Mouse (Mus musculus): ENCODE results near the gene Gm45717. TPM values are rescaled to one million over a fixed set of nuclear protein-coding genes. Genes with fewer than 3 reads are reported as not detected.

The Gm45717 gene
- polyA plus RNA-seq, 1 experiment from 2014 or later = 0.46 TPM

GRCm38 (mm10) chr7:140900220-140900619 is 55.5 kb downstream of the Gm45717 start, which contains the start of gene Cox8b:
Cox8b (minus strand) TSS chr7:140900446.
- no peaks in the 10 kb centered on the region for H3K27me3 ChIP-seq (ENCODE audit: control insufficient read depth, insufficient read depth, low read length)
- peak within 1 kb of the TSS; percentile 39 for H3K4me2 ChIP-seq
- peak within 1 kb of the TSS; percentile 8; the same call in 1 of the 2 replicates for H3K4me3 ChIP-seq (ENCODE audit: low read depth, low read length)
- peaks cover 12% of the 10 kb centered on the region for H3K36me3 ChIP-seq (ENCODE audit: control insufficient read depth, insufficient read depth, low read length)
- H3K4me1 ChIP-seq (ENCODE audit: control insufficient read depth, insufficient read depth, low read length) = peaks cover 7% of the 10 kb centered on the region; the same call in 1 of the 2 replicates
- peak within 1 kb of the TSS; percentile 60; the same call in 1 of the 2 replicates for H3K9ac ChIP-seq (ENCODE audit: low read depth, low read length)
- 54% methylated on average over 10 of the region's 10 CpGs for WGBS (ENCODE audit: insufficient replicate concordance)
- no peak for ATAC-seq (replicated peaks; ENCODE audit: insufficient number of reproducible peaks, low FRiP score, low TSS enrichment)
- H3K27ac ChIP-seq (ENCODE audit: low read depth, low read length) = peak within 1 kb of the TSS; percentile 62
- H3K9me3 ChIP-seq (replicated peaks; ENCODE audit: control insufficient read depth, low read length) = no peaks in the 10 kb centered on the region

Other genes with a start within 250 kb of the Gm45717 start
- not detected in 2 replicates for gene Cyp2e1, start 192.2 kb downstream of the Gm45717 start, polyA plus RNA-seq (2014; fragmentation: Nextera tagmentation; extraction: Ambion mirVana)
- 0.25 and 0.70 TPM in 2 replicates for gene Syce1, start 168.1 kb downstream of the Gm45717 start, polyA plus RNA-seq (2014; fragmentation: Nextera tagmentation; extraction: Ambion mirVana)
- 0.93 and 1.0 TPM in 2 replicates for gene Zfp941, start 133.8 kb downstream of the Gm45717 start, polyA plus RNA-seq (2014; fragmentation: Nextera tagmentation; extraction: Ambion mirVana)
- not detected in 2 replicates for gene Urah, start 120.9 kb downstream of the Gm45717 start, polyA plus RNA-seq (2014; fragmentation: Nextera tagmentation; extraction: Ambion mirVana)
- gene Scgb1c1, start 110.4 kb downstream of the Gm45717 start, polyA plus RNA-seq (2014; fragmentation: Nextera tagmentation; extraction: Ambion mirVana) = not detected in 2 replicates
- gene Odf3, start 108.1 kb downstream of the Gm45717 start, polyA plus RNA-seq (2014; fragmentation: Nextera tagmentation; extraction: Ambion mirVana) = not detected in 2 replicates
- gene Gm45785, start 99.6 kb downstream of the Gm45717 start, polyA plus RNA-seq (2014; fragmentation: Nextera tagmentation; extraction: Ambion mirVana) = not detected in 2 replicates
- gene Ric8a, start 99.0 kb downstream of the Gm45717 start, polyA plus RNA-seq (2014; fragmentation: Nextera tagmentation; extraction: Ambion mirVana) = 38.9 and 47.8 TPM in 2 replicates
- gene Bet1l, start 98.4 kb downstream of the Gm45717 start, polyA plus RNA-seq (2014; fragmentation: Nextera tagmentation; extraction: Ambion mirVana) = 29.4 and 30.8 TPM in 2 replicates
- 102 and 139 TPM in 2 replicates for gene Psmd13, start 74.0 kb downstream of the Gm45717 start, polyA plus RNA-seq (2014; fragmentation: Nextera tagmentation; extraction: Ambion mirVana)
- 31.9 and 34.8 TPM in 2 replicates for gene Sirt3, start 73.6 kb downstream of the Gm45717 start, polyA plus RNA-seq (2014; fragmentation: Nextera tagmentation; extraction: Ambion mirVana)
- 69.2 and 75.4 TPM in 2 replicates for gene Cox8b, start 55.5 kb downstream of the Gm45717 start, polyA plus RNA-seq (2014; fragmentation: Nextera tagmentation; extraction: Ambion mirVana)
- gene Nlrp6, start 35.0 kb downstream of the Gm45717 start, polyA plus RNA-seq (2014; fragmentation: Nextera tagmentation; extraction: Ambion mirVana) = not detected in 2 replicates
- 11.1 and 12.0 TPM in 2 replicates for gene Pgghg, start 14.5 kb downstream of the Gm45717 start, polyA plus RNA-seq (2014; fragmentation: Nextera tagmentation; extraction: Ambion mirVana)
- 0.34 TPM in 1 of 2 replicates, not detected in the other for gene Ifitm5, start 5.6 kb downstream of the Gm45717 start, polyA plus RNA-seq (2014; fragmentation: Nextera tagmentation; extraction: Ambion mirVana)
- gene Ifitm2, start 50 bp upstream of the Gm45717 start, polyA plus RNA-seq (2014; fragmentation: Nextera tagmentation; extraction: Ambion mirVana) = 420 and 429 TPM in 2 replicates
- 4.8 and 7.6 TPM in 2 replicates for gene Ifitm1, start 11.3 kb upstream of the Gm45717 start, polyA plus RNA-seq (2014; fragmentation: Nextera tagmentation; extraction: Ambion mirVana)
- 32.5 and 36.2 TPM in 2 replicates for gene Ifitm3, start 54.8 kb upstream of the Gm45717 start, polyA plus RNA-seq (2014; fragmentation: Nextera tagmentation; extraction: Ambion mirVana)
- 0.26 TPM in 1 of 2 replicates, not detected in the other for gene Ifitm6, start 62.0 kb upstream of the Gm45717 start, polyA plus RNA-seq (2014; fragmentation: Nextera tagmentation; extraction: Ambion mirVana)
- gene Gm17387, start 73.2 kb upstream of the Gm45717 start, polyA plus RNA-seq (2014; fragmentation: Nextera tagmentation; extraction: Ambion mirVana) = not detected in 2 replicates
- gene B4galnt4, start 105.2 kb upstream of the Gm45717 start, polyA plus RNA-seq (2014; fragmentation: Nextera tagmentation; extraction: Ambion mirVana) = 1.4 and 2.6 TPM in 2 replicates
- gene Pkp3, start 122.3 kb upstream of the Gm45717 start, polyA plus RNA-seq (2014; fragmentation: Nextera tagmentation; extraction: Ambion mirVana) = 0.67 and 0.68 TPM in 2 replicates
- 2.3 and 3.0 TPM in 2 replicates for gene Sigirr, start 144.6 kb upstream of the Gm45717 start, polyA plus RNA-seq (2014; fragmentation: Nextera tagmentation; extraction: Ambion mirVana)
- 0.31 TPM in 1 of 2 replicates, not detected in the other for gene Ano9, start 161.9 kb upstream of the Gm45717 start, polyA plus RNA-seq (2014; fragmentation: Nextera tagmentation; extraction: Ambion mirVana)
- gene Ptdss2, start 166.4 kb upstream of the Gm45717 start, polyA plus RNA-seq (2014; fragmentation: Nextera tagmentation; extraction: Ambion mirVana) = 65.0 and 71.2 TPM in 2 replicates
- 95.3 and 103 TPM in 2 replicates for gene Rnh1, start 216.9 kb upstream of the Gm45717 start, polyA plus RNA-seq (2014; fragmentation: Nextera tagmentation; extraction: Ambion mirVana)
- gene Hras, start 238.1 kb upstream of the Gm45717 start, polyA plus RNA-seq (2014; fragmentation: Nextera tagmentation; extraction: Ambion mirVana) = 73.1 and 80.9 TPM in 2 replicates
- gene Lrrc56, start 238.2 kb upstream of the Gm45717 start, polyA plus RNA-seq (2014; fragmentation: Nextera tagmentation; extraction: Ambion mirVana) = 1.6 TPM in 2 replicates

Data from heart, embryonic 11.5 days (tissue).